Mouse (Mus musculus) retina, embryonic 14.5 days (tissue): ENCODE measurements around the gene Atg4a-ps.
A peak's percentile ranks its signal among the peaks of the same experiment; 100 is the strongest.
"Not testable (repeated sequence)": the region's sequence is repeated elsewhere in the genome, so short reads cannot be mapped to it uniquely, and the experiment has no call there.

ENCODE experiments used
- DNase-seq: peaks from one replicate; pipeline ENCODE4 v3.0.0-alpha.2; 2015; ENCODE audit warnings: low spot score

Atg4a-ps gene

DNA sequence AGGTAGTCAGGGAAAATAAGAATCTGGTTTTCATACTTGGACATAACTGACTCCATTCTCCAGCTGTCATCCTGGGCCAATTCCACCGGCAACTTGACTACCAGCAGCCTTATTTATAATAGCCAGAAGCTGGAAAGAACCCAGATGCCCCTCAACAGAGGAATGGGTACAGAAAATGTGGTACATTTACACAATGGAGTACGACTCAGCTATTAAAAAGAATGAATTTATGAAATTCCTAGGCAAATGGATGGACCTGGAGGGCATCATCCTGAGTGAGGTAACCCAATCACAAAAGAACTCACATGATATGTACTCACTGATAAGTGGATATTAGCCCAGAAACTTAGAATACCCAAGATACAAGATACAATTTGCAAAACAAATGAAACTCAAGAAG, at the start of gene Atg4a-ps:
Gene Atg4a-ps, minus strand, starts transcription at position 101 of the 400 bp plus-strand sequence.
- DNase-seq: not testable (repeated sequence)

DNA sequence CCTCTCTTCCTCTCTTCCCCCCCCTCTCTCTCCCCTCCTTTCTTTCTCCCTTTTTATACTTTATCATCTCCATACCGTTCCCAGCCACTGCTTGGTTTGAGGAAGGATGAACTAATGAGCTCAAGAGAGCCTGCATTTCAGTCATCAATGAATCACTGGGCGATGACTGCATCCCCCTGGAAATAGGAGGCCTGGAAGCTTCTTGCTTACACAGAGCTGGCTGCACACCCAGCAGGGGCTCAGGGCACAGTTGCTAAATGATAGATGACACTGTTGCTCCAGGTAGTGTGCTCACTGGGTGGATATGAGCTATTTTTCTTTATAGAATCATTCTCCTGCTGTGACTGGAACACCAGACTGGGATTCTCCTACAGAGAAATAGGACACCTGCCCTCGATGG, 49.7 kb upstream of the Atg4a-ps start:
- DNase-seq: no peak

DNA sequence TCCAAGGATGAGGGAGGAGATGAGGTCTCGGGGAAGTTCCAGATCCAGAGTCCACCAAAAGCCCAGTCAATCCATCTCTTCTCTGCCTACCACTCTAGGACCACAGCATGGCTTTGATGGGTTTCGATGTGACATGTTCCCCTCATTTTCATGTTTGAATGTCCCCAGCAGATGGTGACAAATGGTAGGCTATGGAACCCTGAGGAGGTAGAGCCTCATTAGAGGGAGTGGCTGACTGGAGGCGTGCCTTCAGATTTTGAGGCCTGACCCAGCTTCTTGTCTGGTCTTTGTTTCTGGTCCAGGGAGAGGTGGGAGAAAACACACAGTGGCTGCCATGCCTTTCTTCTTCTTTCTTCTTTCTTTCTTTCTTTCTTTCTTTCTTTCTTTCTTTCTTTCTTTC, 44.6 kb upstream of the Atg4a-ps start:
- no peak for DNase-seq

DNA sequence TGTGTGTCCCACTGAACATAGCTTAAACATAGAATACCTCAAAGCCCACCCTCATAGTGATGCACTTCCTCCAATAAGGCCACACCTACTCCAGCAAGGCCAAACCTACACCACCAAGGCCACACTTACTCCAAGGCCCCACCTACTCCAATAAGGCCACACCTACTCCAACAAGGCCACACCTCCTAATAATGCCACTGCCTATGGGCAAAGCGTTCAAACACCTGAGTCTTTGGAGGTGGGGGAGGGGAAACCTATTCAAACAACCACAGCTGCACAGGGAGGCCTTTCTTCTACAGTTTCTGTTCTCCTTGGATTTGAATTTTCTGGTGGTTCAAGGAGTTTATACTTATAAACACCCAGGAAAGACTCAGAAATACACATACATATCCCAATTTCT, 43.2 kb upstream of the Atg4a-ps start:
- no peak for DNase-seq

DNA sequence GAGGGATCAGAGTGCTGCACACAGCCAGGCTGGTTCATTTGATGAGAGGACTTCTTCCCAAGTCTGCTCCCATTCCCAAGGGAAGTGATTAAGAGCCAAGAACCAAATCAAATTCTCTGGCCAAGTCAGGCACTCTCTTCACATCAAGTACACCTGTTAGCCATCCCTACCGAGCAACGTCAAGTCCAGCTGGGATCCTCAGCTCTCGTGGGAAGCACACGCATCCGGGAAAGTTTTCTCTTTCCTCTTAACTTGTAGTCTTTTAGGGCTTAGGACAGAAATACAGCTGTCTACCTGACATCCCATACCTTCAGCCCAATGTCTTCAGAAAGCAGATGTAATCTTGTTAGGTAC, 38.1 kb upstream of the Atg4a-ps start:
- DNase-seq: no peak

DNA sequence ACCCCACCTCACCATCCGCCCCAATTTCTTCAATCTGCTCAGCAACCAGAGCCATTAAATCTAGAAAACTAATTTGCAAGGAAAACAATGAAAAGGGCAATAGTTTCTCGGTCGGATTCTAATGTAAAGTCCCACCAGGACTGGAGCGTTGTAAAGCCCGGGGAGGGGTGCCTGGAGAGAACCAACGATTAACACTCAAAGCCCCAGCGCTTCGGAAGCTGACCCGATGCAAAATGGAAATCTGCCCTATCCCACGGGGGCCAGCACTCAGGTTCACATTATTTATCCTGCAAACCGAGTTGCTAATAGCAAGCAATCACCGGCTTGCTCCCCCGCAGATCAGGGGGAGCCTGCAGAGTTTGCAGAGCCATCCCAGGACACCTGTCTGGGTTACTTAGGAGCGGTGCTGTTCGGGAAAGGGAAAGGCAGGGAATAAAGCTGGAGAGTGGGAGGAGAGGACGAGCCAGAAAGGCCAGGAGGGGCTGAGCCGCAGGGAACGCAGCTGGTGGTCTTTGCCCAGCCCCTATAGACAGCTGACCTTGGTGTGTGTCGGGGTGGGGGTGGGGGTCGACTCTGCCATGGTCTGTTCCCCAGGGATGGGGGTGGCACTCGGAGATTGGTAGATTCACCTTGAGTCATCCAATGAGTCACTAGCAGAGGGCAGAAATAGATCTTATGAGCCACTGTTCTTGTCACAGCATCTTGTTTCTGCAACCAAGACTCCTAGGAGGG, 37.5 kb upstream of the Atg4a-ps start:
- DNase-seq: peak; percentile 54

DNA sequence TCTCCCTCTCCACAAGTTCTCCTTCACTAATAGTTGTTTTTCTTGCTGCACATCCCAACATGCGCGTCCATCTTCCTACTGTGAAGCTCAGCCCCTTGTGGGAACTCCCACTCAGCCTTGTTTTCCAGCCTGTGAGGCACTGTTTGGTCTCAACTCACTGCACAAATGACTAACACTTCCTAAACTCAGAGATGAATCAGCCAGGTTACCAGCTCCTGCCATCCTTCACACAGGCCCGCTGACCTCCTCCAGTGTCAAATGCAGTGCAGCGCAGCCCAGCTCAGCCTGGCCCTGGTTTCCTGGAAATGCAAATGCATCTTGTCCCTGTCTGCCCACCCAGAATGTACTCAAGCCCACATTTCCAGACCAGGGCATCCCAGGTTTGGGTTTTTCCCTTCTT, 36.6 kb upstream of the Atg4a-ps start:
- no peak for DNase-seq

DNA sequence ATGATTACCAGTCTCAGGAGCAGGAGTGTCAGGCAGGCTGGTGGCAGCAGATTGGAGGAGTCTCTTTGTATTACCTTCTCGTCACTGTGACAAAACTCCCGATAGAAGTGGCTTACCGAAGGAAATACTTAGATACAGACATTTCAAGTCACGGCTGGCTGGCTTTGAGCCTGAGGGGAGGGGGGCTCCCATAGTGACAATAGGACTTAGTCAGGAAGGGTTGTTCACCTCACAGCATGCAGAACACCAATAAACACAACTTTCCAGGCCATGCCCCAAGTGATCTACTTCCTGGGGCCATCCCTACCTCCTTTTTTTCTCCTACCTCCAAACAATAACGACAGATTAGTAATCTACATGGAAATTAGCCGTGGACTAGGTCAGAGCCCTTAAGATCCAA, 32.9 kb upstream of the Atg4a-ps start:
- DNase-seq: no peak

DNA sequence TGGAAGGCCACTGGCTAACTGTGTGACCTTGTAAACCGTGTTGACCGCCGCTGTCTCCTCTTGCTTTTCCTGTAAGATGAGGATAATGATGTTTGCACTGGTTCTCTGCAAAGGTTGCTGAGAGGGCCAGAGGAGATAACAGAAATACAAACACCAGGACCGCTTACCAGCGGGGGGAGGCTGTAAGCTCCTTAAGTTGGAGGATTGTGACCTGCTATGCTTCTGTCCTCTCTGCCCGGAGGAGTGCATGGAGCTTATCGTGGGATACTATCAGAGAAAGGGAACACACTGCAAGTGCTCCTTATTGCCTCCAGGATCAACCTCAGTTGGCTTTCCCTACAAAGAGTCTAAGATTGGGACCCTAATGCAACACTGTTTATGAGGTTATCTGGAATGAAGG, 26.8 kb upstream of the Atg4a-ps start:
- DNase-seq: no peak

DNA sequence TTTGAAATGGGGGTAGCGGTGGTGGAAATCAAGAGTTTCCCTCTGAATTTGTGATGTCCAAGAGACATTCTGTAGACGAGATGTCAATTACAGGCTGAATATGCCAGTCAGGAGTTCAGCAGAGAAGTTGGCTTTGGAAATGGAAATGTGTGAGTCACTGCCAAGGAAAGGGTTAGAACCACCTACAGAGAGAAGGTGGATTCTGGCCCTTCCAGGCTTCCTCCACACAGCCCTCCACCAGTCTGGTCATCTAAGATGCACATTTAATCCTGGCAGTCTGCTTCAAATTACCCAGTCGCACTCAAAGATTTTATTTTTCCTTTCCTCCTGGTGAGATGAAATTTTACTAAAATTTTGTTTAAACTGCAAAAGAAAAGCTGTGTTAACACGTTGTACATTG, 26.2 kb upstream of the Atg4a-ps start:
- no peak for DNase-seq

DNA sequence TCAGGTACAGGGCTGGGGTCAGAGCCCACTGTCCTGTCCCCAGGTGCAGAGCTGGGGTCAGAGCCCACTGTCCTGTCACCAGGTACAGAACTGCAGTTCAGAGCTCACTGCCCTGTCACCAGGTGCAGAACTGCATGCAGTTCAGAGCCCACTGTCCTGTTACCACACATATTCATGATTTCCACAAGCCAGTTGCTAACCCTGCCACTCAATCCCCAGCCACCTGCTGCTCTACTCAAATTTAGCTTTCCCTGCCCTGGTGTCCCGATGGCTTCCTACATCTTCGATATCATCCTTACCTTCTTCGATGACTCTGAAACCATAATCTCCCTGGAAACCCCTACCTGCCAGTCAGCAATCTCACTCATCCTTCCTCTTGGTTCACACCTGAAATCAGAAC, 17.5 kb upstream of the Atg4a-ps start:
- DNase-seq: no peak

DNA sequence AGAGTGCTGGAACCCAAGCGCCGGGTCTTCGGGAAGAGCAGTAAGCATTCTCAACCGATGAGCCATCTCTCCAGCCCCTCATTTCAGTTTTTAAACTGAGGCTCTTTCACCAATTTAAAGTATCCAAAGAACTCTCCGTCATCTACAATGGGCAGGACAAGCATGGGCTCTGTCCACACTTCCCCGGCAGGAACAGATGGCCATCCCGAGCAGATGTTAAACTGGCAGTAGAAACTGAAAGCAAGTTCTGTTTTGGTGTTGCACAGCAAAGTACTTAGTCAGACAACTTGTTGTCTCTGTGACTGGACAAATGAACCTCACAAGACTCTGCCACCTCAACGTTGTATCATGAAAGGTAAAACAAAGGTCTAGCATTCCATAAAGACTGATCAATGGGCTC, 15.8 kb upstream of the Atg4a-ps start:
- DNase-seq: no peak

DNA sequence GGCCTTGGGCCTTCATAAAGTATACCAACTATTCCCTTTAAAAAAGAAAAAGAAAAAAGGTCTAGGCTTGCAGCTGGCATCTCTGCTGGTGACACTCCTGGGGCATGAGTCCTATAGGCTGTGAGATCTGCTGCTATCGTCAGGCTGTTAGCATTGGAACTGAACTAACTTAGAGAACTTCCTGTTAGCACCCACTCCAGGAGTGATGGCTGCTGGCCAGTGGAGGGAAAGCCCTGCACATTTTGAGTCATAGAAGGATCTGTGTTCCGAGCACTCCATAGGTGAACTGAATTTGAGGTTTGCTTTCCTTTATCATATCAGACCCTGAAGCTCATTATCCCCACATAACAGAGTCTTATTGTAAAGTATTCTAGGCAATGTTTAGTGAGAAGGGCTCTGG, 14.1 kb upstream of the Atg4a-ps start:
- no peak for DNase-seq

DNA sequence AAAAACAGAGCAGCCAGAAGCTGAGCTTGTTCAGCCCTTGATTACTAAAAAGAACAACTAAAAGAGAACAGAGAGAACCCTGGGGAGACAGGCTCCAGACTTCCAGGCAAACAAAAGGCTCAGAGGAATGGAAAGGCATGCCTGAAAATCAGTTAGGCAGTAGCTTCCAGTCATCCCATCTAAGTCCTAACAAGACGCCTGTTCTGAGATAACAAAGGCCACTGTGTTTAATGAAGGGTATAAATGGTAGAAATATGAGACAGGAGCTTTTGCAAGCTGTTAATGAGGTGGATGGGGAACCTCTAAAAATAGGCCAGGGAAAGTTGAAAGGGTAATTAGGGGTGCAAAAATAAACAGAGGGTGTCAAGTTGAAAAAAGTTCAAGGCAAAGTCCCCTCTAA, 4.5 kb upstream of the Atg4a-ps start:
- no peak for DNase-seq

DNA sequence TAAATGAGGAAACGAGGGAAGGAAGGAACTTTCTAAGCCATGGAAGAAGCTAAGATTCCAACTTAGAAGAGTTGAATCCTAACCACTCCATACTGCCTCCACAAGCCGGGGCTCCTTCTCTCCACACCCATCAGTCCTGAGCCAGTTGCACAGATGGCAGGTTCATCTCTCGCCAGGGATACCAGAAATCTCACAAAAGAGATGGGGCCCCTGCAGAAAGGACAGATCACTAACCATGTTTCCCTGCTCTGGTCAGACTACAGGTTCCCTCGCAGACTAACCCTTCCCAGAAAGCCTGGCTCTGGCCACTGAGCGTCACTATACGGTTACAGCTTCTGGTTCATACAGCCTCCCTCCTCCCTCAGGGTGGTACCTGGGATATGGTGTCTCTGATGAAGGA, 3.8 kb upstream of the Atg4a-ps start:
- DNase-seq: no peak

DNA sequence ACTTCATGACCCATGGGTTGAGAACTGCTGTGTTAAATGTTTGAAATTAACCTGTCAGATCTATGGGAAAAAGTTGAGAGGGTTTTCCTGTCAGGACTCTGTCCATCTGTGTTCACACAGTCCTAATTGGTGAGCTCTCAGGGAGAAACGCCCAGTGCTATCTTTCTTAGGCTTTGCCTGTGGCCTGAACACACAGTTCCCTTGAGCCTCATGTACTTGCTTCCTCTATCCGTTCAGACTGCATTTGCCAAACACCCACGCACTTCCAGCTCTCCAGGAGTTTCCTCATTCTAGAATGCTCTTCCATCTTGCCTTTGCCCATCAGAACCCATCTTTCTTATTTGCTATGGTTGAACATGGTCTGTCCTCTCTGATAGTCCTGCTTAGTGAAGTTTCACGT, 2.6 kb upstream of the Atg4a-ps start:
- no peak for DNase-seq

DNA sequence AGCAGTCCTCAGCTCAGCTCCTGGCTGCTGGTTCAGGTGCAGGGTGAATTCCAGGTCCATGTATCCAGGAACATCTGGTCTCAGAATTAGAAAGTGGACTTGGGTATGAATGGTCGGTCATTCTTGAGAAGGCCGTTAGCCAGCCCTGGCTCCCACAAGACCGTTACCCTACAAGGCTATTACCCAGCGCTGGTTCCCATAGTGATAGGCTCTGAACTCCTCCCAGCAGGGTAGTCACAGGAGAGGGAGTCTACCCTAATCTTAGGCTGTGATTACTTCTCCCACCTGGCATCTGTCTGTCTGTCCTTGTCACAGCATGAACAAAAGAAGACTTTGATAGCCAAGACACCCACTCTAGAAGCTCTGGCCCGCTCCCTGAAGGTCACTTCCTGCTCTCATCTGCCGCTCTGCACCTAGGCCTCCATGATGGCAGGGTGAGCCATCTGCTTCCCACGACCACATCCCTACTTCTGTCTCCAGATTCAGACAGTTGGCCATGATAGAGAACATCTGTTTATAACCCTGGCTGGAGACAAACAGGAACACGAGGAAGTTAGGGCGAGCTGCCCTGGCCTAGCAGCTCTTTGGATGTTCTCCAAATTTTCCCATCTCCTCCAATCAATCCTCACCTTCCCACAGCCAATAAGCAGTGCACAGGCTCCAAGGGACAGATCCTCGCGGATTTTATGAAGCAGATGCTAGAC, 1.4 kb upstream of the Atg4a-ps start:
- DNase-seq: no peak

DNA sequence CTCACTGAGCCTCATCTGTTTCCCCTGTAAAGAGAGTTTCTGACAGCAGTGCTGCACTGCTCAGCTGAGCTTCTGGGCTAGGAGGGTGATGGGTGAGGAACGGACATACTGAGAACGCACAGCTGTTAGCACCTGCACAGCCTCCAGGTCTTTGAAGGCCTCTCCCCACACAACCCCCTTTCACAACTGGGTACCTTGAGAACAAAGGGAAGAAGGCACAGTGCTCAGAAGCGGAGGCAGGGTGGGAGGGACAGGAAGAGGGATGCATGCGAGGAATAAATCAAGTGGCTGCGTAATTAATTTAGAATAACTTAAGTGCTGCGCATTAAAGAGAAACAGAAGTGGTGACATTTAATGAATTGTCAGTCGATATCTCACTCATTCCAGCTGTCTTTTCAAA, 4.6 kb downstream of the Atg4a-ps start:
- no peak for DNase-seq

DNA sequence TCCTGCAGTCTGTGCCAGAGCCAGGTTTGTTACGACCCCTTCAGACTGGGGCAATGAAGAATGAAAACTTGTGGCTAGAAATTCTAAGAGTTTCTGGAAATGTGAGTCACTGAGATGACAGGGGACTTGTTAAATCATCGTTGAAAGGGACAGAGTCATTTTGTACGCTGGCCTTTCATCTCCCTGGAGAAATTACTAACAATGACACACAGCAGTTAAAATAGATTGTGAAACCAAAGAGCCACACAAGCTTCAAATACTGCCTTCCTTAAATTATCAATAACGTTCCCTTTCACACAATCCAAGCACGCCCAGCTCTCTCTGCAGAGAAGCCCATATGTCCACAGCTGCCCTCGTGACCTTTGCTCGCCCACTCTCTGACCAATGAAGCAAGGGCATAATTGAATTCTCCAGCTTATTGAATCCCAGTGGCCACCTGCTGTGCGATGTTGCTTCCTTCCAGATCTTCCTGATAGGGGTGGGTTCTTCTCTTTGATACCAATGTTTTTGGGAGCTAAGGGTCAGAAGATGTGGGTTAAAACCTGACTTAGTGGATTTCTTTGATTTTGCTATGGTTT, 5.6 kb downstream of the Atg4a-ps start:
- peak; percentile 68 for DNase-seq

DNA sequence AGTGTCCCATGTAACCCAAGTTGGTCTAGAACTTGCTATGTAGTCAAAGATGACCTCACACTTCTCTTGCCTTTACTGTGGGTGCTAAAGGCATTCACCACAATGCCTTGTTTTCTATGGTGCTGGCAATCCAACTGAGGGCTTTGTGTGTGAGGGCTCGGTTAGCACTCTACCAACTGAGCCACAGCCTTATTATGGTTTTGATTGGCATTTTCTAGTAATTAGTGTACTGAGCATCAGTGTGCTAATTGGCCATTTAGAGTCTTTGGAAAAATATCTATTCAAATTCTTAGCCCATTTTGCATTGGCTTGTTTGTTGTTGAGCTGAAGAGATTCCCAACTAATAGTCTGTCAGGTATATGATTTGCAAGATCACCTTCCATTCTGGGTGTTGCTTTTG, 8.2 kb downstream of the Atg4a-ps start:
- no peak for DNase-seq

DNA sequence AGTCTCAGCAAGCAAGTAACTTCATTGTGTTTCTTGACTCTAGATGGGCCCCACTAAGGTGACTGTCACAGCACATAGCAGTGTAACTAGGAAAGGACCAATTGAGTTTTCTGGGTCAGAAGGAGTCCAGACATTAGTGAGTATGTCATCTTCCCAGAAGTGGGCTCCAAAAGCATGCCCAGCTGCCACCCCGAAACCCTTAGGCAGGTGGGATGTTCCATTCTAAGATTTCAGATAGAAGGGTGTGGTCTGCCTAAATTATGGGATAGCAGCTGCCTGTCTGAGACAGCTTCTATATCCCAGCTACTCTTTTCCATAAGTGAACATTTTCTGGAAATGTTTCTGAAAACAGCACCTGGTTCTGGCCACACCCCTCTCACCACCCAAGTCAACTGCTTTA, 11.6 kb downstream of the Atg4a-ps start:
- DNase-seq: no peak

DNA sequence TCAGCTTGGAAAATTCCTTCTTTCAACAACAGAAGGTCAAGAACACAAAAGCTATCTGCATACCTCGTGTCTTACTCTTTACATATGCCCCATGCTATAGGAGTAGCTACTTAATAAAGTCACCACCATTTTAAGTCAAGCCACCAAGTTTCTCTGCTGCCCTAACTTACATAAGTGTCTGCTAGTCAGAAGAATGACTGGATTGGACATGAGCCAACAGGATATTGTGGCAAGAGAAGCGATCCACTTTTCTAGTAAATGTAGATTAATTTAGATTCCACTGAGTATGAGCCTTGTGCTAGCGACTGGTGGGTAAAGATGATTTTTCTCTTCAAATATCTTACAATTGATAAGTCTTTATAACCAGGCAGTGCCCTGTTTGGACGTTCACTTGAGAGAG, 12.0 kb downstream of the Atg4a-ps start:
- no peak for DNase-seq

DNA sequence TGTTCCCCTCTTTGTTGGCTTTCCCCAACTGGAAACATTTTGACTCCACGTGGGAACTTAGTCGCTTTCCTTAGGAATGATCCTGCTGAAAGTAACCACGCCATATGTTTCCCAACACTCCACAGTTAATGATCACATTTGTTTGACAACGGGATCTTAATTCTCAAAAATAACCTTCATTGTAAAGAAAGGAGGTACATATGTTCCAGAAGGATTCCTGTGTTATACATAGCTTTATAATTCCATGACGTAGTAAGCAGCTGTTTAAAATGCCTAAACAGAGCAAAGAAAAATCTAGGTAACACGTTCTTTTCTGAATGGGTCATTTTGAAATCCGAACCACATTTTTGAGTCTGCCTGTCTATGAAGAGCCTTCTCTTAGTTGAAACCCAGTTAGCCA, 12.7 kb downstream of the Atg4a-ps start:
- no peak for DNase-seq

DNA sequence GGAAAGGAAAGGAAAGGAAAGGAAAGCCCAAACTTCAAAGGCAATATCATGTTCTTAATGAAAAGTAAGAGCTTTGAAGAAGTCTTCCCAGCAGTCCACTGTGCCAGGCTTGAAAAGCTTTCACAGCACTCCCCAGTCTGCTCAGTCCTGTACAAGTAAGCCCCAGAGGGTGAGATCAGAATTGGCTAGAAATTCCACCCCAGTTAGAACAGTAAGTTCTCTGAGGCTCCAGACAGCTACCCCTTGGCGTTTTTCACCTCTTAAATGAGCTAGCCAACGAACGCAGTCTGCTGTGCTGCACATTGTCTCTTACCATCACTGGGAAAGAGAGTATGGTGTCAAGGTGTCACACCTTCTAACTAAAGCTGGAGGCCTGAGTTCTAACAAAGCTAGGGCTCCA, 18.2 kb downstream of the Atg4a-ps start:
- no peak for DNase-seq
